Mouse (Mus musculus): Measurements from ENCODE around the gene Gm49369. TPM values are rescaled to one million over a fixed set of nuclear protein-coding genes. Genes with fewer than 3 reads are reported as not detected.

Gm49369 gene
- polyA plus RNA-seq (2014; fragmentation: Illumina TruSeq; extraction: RNeasy Lipid Tissue Mini Kit (QIAGEN cat#74804); ENCODE audit: low read depth, low replicate concordance), result 19.5 TPM

DNA sequence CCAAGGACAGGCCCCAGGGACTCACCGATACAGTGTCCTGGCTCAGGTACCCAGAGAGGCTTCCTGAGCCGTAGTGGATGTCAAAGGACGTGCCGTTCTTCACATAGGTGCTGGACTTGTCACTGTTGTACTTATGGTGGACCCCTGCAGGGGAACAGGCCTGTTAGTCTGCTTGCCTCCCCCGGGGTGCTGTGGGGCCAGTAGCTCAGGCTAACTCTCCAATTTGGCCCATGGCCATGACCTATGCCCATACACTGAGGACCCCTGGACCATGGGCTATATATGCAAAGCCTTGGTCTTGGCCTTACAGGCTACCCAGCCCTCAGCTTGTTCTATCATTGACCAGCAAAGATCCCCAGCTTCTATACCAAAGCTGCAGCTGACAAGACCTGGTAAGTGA lies at the start of gene Gm49369:
Gene Gm49369, minus strand, starts transcription at position 101 of the 400 bp plus-strand sequence.

GRCm38 (mm10) chr7:142387419-142388148 lies 5.1 kb upstream of the Gm49369 start, which contains the start of gene Ctsd:
TSS of gene Ctsd (minus strand) at chr7:142388038.

GRCm38 (mm10) chr7:142373641-142374412 lies 8.6 kb downstream of the Gm49369 start, which contains the start of gene Ifitm10:
TSS of gene Ifitm10 (minus strand) at chr7:142373753.

Other genes with a start within 250 kb of the Gm49369 start
- not detected for gene Gm39115, start 246.6 kb downstream of the Gm49369 start, polyA plus RNA-seq (2014; fragmentation: Illumina TruSeq; extraction: RNeasy Lipid Tissue Mini Kit (QIAGEN cat#74804); ENCODE audit: low read depth, low replicate concordance)
- not detected for gene Gm45337, start 238.1 kb downstream of the Gm49369 start, polyA plus RNA-seq (2014; fragmentation: Illumina TruSeq; extraction: RNeasy Lipid Tissue Mini Kit (QIAGEN cat#74804); ENCODE audit: low read depth, low replicate concordance)
- not detected for gene Gm29735, start 225.6 kb downstream of the Gm49369 start, polyA plus RNA-seq (2014; fragmentation: Illumina TruSeq; extraction: RNeasy Lipid Tissue Mini Kit (QIAGEN cat#74804); ENCODE audit: low read depth, low replicate concordance)
- gene Gm4553, start 216.9 kb downstream of the Gm49369 start, polyA plus RNA-seq (2014; fragmentation: Illumina TruSeq; extraction: RNeasy Lipid Tissue Mini Kit (QIAGEN cat#74804); ENCODE audit: low read depth, low replicate concordance), result not detected
- gene Krtap5-2, start 206.7 kb downstream of the Gm49369 start, polyA plus RNA-seq (2014; fragmentation: Illumina TruSeq; extraction: RNeasy Lipid Tissue Mini Kit (QIAGEN cat#74804); ENCODE audit: low read depth, low replicate concordance), result not detected
- not detected for gene Gm10153, start 192.3 kb downstream of the Gm49369 start, polyA plus RNA-seq (2014; fragmentation: Illumina TruSeq; extraction: RNeasy Lipid Tissue Mini Kit (QIAGEN cat#74804); ENCODE audit: low read depth, low replicate concordance)
- not detected for gene Krtap5-3, start 181.3 kb downstream of the Gm49369 start, polyA plus RNA-seq (2014; fragmentation: Illumina TruSeq; extraction: RNeasy Lipid Tissue Mini Kit (QIAGEN cat#74804); ENCODE audit: low read depth, low replicate concordance)
- not detected for gene Gm7579, start 170.8 kb downstream of the Gm49369 start, polyA plus RNA-seq (2014; fragmentation: Illumina TruSeq; extraction: RNeasy Lipid Tissue Mini Kit (QIAGEN cat#74804); ENCODE audit: low read depth, low replicate concordance)
- gene Krtap5-5, start 152.7 kb downstream of the Gm49369 start, polyA plus RNA-seq (2014; fragmentation: Illumina TruSeq; extraction: RNeasy Lipid Tissue Mini Kit (QIAGEN cat#74804); ENCODE audit: low read depth, low replicate concordance), result not detected
- gene Gm40460, start 141.6 kb downstream of the Gm49369 start, polyA plus RNA-seq (2014; fragmentation: Illumina TruSeq; extraction: RNeasy Lipid Tissue Mini Kit (QIAGEN cat#74804); ENCODE audit: low read depth, low replicate concordance), result not detected
- gene Gm2431, start 124.3 kb downstream of the Gm49369 start, polyA plus RNA-seq (2014; fragmentation: Illumina TruSeq; extraction: RNeasy Lipid Tissue Mini Kit (QIAGEN cat#74804); ENCODE audit: low read depth, low replicate concordance), result not detected
- gene Gm4559, start 108.3 kb downstream of the Gm49369 start, polyA plus RNA-seq (2014; fragmentation: Illumina TruSeq; extraction: RNeasy Lipid Tissue Mini Kit (QIAGEN cat#74804); ENCODE audit: low read depth, low replicate concordance), result not detected
- not detected for gene Krtap5-1, start 85.5 kb downstream of the Gm49369 start, polyA plus RNA-seq (2014; fragmentation: Illumina TruSeq; extraction: RNeasy Lipid Tissue Mini Kit (QIAGEN cat#74804); ENCODE audit: low read depth, low replicate concordance)
- not detected for gene Krtap5-4, start 79.1 kb downstream of the Gm49369 start, polyA plus RNA-seq (2014; fragmentation: Illumina TruSeq; extraction: RNeasy Lipid Tissue Mini Kit (QIAGEN cat#74804); ENCODE audit: low read depth, low replicate concordance)
- gene Ifitm10, start 8.9 kb downstream of the Gm49369 start, polyA plus RNA-seq (2014; fragmentation: Illumina TruSeq; extraction: RNeasy Lipid Tissue Mini Kit (QIAGEN cat#74804); ENCODE audit: low read depth, low replicate concordance), result not detected
- 59.5 TPM for gene Ctsd, start 5.4 kb upstream of the Gm49369 start, polyA plus RNA-seq (2014; fragmentation: Illumina TruSeq; extraction: RNeasy Lipid Tissue Mini Kit (QIAGEN cat#74804); ENCODE audit: low read depth, low replicate concordance)
- not detected for gene Syt8, start 52.2 kb upstream of the Gm49369 start, polyA plus RNA-seq (2014; fragmentation: Illumina TruSeq; extraction: RNeasy Lipid Tissue Mini Kit (QIAGEN cat#74804); ENCODE audit: low read depth, low replicate concordance)
- not detected for gene Tnni2, start 59.1 kb upstream of the Gm49369 start, polyA plus RNA-seq (2014; fragmentation: Illumina TruSeq; extraction: RNeasy Lipid Tissue Mini Kit (QIAGEN cat#74804); ENCODE audit: low read depth, low replicate concordance)
- 0.87 TPM for gene Lsp1, start 78.1 kb upstream of the Gm49369 start, polyA plus RNA-seq (2014; fragmentation: Illumina TruSeq; extraction: RNeasy Lipid Tissue Mini Kit (QIAGEN cat#74804); ENCODE audit: low read depth, low replicate concordance)
- not detected for gene Tnnt3, start 116.2 kb upstream of the Gm49369 start, polyA plus RNA-seq (2014; fragmentation: Illumina TruSeq; extraction: RNeasy Lipid Tissue Mini Kit (QIAGEN cat#74804); ENCODE audit: low read depth, low replicate concordance)
- gene Mrpl23, start 150.0 kb upstream of the Gm49369 start, polyA plus RNA-seq (2014; fragmentation: Illumina TruSeq; extraction: RNeasy Lipid Tissue Mini Kit (QIAGEN cat#74804); ENCODE audit: low read depth, low replicate concordance), result 6.3 TPM

Data from liver, adult 10 weeks (tissue).